Mouse (Mus musculus): ENCODE results near the gene Ppp4r1. TPM values are rescaled to one million over a fixed set of nuclear protein-coding genes. Genes with fewer than 3 reads are reported as not detected.

The Ppp4r1 gene
- polyA plus RNA-seq, 1 experiment from 2014 or later, result 8.0 TPM

DNA sequence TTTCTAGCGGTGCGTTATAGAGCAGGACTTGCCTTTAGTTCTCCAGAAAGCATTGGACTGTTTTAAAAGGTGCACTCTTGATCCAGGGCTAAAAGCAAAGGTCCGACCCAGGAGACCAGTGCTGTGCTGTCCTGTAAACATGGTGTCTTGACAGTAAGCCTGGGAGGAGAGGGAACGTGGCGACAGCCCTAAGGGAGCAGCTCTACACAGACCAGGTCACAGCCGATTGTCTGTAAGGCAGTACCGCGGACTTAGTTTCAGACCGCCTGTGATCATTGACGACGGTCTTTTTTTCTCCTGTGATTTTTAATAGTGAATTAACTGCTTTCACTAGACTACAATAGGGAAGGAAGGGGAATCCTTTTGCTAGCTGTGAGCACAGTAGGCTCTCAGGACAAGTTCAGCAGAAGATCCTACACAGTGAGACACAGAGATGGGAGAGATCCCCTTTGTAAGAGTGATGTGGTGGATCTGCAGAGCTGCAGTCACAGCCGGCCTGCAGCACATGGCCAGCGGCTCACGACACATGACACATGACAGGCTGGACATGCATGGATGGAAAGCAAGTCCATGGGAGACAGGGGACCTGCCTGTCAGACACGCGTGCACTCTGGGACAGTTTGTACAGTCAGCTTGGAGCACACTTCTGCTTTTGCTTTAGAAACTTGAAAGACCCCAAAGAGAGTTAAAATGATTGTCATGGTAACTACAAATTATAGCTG lies 44.9 kb downstream of the Ppp4r1 start:
- 88% methylated on average over 16 of the region's 16 CpGs for WGBS (ENCODE audit: insufficient replicate concordance)
- Histone ChIP-seq H3K4me2 (ENCODE audit: low read depth, low read length) (no peak overlapping the region), H3K9ac (replicated peaks) (no peak overlapping the region), H3K27me3 (ENCODE audit: insufficient read depth, low read length) (no peaks in the 10 kb centered on the region), H3K4me3 (ENCODE audit: low read depth, low read length) (no peak overlapping the region), H3K9me3 (ENCODE audit: low read length) (no peaks in the 10 kb centered on the region), H3K36me3 (replicated peaks; ENCODE audit: insufficient read depth, low read length) (peaks cover 69% of the 10 kb centered on the region), H3K4me1 (ENCODE audit: insufficient read depth) (no peaks in the 10 kb centered on the region), H3K27ac (ENCODE audit: low read depth) (no peak overlapping the region)
- ATAC-seq (no peak), DNase-seq (no peak)
- TF ChIP-seq CTCF (IDR thresholded peaks at IDR 0.05; ENCODE audit: low read depth), result no peak
- TF ChIP-seq EP300 (IDR thresholded peaks at IDR 0.05; ENCODE audit: low read depth), result no peak

DNA sequence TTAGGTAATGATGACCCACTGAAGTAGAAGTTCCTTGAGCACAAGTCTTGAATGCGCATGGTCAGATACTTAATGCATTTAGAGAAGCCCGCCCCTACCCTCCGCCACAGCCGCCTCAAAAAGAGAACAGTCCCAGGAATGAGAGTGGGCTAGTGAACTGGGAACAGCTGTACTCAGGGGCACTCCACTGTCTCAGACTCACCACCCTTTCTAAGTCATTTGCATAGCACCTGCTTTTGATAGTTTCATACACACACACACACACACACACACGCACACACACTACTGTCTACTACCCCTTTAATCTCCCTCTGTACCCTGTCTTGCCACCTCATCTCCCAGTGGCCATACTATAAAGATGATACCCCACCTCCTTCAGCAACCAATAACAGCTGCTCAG lies 45.5 kb downstream of the Ppp4r1 start:
- 89% methylated on average over 5 of the region's 5 CpGs for WGBS (ENCODE audit: insufficient replicate concordance)
- Histone ChIP-seq H3K27ac (ENCODE audit: low read depth) (no peak overlapping the region), H3K9ac (replicated peaks) (no peak overlapping the region), H3K4me3 (ENCODE audit: low read depth, low read length) (no peak overlapping the region), H3K27me3 (ENCODE audit: insufficient read depth, low read length) (no peaks in the 10 kb centered on the region), H3K9me3 (ENCODE audit: low read length) (no peaks in the 10 kb centered on the region), H3K4me1 (ENCODE audit: insufficient read depth) (no peaks in the 10 kb centered on the region), H3K4me2 (ENCODE audit: low read depth, low read length) (no peak overlapping the region), H3K36me3 (replicated peaks; ENCODE audit: insufficient read depth, low read length) (peaks cover 70% of the 10 kb centered on the region)
- ATAC-seq (no peak), DNase-seq (no peak)
- TF ChIP-seq CTCF (IDR thresholded peaks at IDR 0.05; ENCODE audit: low read depth), result no peak
- TF ChIP-seq EP300 (IDR thresholded peaks at IDR 0.05; ENCODE audit: low read depth), result no peak

DNA sequence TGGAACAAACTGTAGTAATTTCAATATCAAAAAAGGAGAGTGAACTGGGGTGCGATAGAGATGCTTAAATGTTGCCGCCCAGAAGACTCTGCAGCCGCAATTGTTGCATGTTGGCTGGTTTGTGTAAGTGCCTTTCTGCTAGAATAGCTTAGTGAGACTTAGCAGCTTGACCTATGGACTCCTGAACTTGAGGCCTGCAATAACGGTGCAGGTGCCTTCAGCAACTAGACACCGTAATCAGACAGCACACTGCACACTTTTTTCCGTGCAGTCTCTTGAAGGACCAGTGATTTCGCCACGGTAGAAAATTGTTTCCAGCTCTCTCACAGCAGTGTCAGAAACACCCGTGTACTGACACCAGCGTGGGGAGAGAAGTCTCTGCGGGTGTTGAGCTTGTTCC lies 46.6 kb downstream of the Ppp4r1 start:
- H3K36me3 ChIP-seq (replicated peaks; ENCODE audit: insufficient read depth, low read length), result peaks cover 75% of the 10 kb centered on the region
- H3K9ac ChIP-seq (replicated peaks), result no peak overlapping the region
- no peak for TF ChIP-seq CTCF (IDR thresholded peaks at IDR 0.05; ENCODE audit: low read depth)
- no peak for TF ChIP-seq EP300 (IDR thresholded peaks at IDR 0.05; ENCODE audit: low read depth)
- ATAC-seq, result no peak
- WGBS (ENCODE audit: insufficient replicate concordance), result 81% methylated on average over 11 of the region's 11 CpGs
- H3K27ac ChIP-seq (ENCODE audit: low read depth), result no peak overlapping the region
- H3K9me3 ChIP-seq (ENCODE audit: low read length), result no peaks in the 10 kb centered on the region
- no peaks in the 10 kb centered on the region for H3K27me3 ChIP-seq (ENCODE audit: insufficient read depth, low read length)
- H3K4me2 ChIP-seq (ENCODE audit: low read depth, low read length), result no peak overlapping the region
- DNase-seq, result no peak
- no peaks in the 10 kb centered on the region for H3K4me1 ChIP-seq (ENCODE audit: insufficient read depth)
- no peak overlapping the region for H3K4me3 ChIP-seq (ENCODE audit: low read depth, low read length)

DNA sequence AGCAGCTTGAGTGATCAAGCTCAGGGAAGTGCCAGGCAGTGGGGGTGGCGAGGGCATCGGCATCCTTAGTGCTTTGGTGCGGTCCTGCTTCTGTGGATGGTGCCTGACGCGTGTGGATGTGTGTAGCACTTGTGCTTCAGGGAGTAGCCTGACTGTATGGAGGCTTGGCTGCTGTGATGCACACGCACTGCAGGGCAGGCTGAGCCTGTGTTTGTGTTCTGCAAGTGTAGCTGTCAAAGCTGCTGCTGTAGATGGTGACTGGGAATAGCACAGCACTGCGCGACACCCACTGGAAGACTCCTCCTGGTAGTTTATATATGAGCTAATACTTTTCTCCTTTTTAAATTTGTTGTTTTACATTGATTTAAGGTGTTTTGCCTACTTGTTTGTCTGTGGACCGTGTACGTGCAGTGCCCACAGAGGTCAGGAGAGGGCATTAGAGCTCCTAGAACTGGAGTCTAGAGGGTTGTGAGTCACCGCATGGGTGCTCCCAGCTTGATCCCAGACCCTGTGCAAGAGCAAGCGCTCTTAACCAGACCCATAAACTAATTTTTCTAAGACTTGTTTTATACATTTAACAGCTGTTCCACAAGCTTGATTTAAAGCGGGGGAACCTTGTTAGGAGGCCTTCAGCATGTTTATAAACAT lies 48.0 kb downstream of the Ppp4r1 start:
- Histone ChIP-seq H3K27ac (ENCODE audit: low read depth) (no peak overlapping the region), H3K4me2 (ENCODE audit: low read depth, low read length) (no peak overlapping the region), H3K4me1 (ENCODE audit: insufficient read depth) (no peaks in the 10 kb centered on the region), H3K27me3 (ENCODE audit: insufficient read depth, low read length) (no peaks in the 10 kb centered on the region), H3K36me3 (replicated peaks; ENCODE audit: insufficient read depth, low read length) (peaks cover 70% of the 10 kb centered on the region), H3K4me3 (ENCODE audit: low read depth, low read length) (no peak overlapping the region), H3K9ac (replicated peaks) (no peak overlapping the region), H3K9me3 (ENCODE audit: low read length) (no peaks in the 10 kb centered on the region)
- no peak for TF ChIP-seq EP300 (IDR thresholded peaks at IDR 0.05; ENCODE audit: low read depth)
- TF ChIP-seq CTCF (IDR thresholded peaks at IDR 0.05; ENCODE audit: low read depth), result peak; percentile 28; the same call in 1 of the 2 replicates
- no peak for DNase-seq
- ATAC-seq, result no peak
- 91% methylated on average over 13 of the region's 13 CpGs for WGBS (ENCODE audit: insufficient replicate concordance)

DNA sequence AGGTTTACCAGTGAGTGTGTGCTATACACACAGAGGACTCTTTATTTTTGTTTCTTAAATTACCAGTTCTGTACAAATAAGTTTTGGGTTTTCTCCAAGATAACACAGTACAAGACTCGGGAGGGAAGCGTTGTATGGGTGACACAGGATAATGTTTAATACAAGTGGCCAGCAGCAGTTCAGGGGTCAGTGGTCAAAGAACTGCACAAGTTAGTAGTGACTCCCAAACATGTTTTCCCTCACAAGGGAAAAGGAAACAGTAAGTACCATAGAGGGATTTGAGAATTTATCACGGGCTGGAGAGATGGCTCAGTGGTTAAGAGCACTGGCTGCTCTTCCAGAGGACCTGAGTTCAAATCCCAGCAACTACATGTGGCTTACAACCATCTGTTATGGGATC lies 51.5 kb downstream of the Ppp4r1 start:
- Histone ChIP-seq H3K27ac (ENCODE audit: low read depth) (no peak overlapping the region), H3K9ac (replicated peaks) (no peak overlapping the region), H3K4me2 (ENCODE audit: low read depth, low read length) (no peak overlapping the region), H3K27me3 (ENCODE audit: insufficient read depth, low read length) (no peaks in the 10 kb centered on the region), H3K4me3 (ENCODE audit: low read depth, low read length) (no peak overlapping the region), H3K4me1 (ENCODE audit: insufficient read depth) (no peaks in the 10 kb centered on the region), H3K9me3 (ENCODE audit: low read length) (no peaks in the 10 kb centered on the region), H3K36me3 (replicated peaks; ENCODE audit: insufficient read depth, low read length) (peaks cover 78% of the 10 kb centered on the region)
- DNase-seq (no peak), ATAC-seq (no peak)
- TF ChIP-seq EP300 (IDR thresholded peaks at IDR 0.05; ENCODE audit: low read depth) (no peak), CTCF (IDR thresholded peaks at IDR 0.05; ENCODE audit: low read depth) (no peak)
- WGBS (ENCODE audit: insufficient replicate concordance), result 80% methylated on average over 3 of the region's 3 CpGs

DNA sequence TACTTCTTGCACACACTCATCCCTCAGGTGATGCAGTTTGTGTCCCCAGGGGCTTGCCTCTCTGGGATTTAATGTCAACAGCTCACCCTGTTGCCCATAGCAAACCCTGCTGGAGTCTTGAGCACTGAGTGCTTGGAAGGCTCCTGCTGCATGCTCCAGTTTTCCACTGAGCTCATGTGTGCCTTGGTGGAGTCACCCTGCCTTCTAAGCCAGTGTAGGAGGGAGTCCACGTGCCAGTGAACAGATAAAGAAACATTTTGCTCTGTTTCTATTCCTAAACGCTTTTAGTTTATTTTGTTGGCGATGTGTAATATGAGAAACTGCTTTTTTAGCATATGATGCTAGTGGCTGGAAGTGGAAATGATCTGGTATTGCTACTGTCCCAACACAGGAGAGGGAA lies 54.4 kb downstream of the Ppp4r1 start:
- Histone ChIP-seq H3K4me1 (ENCODE audit: insufficient read depth) (no peaks in the 10 kb centered on the region), H3K9me3 (ENCODE audit: low read length) (no peaks in the 10 kb centered on the region), H3K4me3 (ENCODE audit: low read depth, low read length) (no peak overlapping the region), H3K36me3 (replicated peaks; ENCODE audit: insufficient read depth, low read length) (peaks cover 75% of the 10 kb centered on the region), H3K4me2 (ENCODE audit: low read depth, low read length) (no peak overlapping the region), H3K9ac (replicated peaks) (no peak overlapping the region), H3K27me3 (ENCODE audit: insufficient read depth, low read length) (no peaks in the 10 kb centered on the region), H3K27ac (ENCODE audit: low read depth) (no peak overlapping the region)
- DNase-seq, result no peak
- TF ChIP-seq EP300 (IDR thresholded peaks at IDR 0.05; ENCODE audit: low read depth) (no peak), CTCF (IDR thresholded peaks at IDR 0.05; ENCODE audit: low read depth) (no peak)
- 83% methylated on average over 3 of the region's 3 CpGs for WGBS (ENCODE audit: insufficient replicate concordance)
- ATAC-seq, result no peak
